Mouse (Mus musculus) CH12.LX (cell line): Measurements from ENCODE around the gene BC030499. TPM values are rescaled to one million over a fixed set of nuclear protein-coding genes. Genes with fewer than 3 reads are reported as not detected.

Experiments used
- DNase-seq: peaks from one replicate; pipeline ENCODE4 v3.0.0-alpha.2; 2013; ENCODE audit errors: extremely low read depth
- H3K27ac ChIP-seq: 2 replicates; pipeline ENCODE4 v1.5.1; 2012; ENCODE audit warnings: low read depth, mild to moderate bottlenecking, control low read depth, moderate library complexity; ENCODE audit not compliant: insufficient read depth
- H3K27me3 ChIP-seq: replicated peaks from 2 replicates; pipeline ENCODE3; 2012; ENCODE audit warnings: inconsistent platforms
- H3K36me3 ChIP-seq, 2 experiments: replicated peaks in 1 of 2; 2 replicates each; pipeline versions ENCODE3 to v1.6.1; 2012; ENCODE audit warnings: inconsistent platforms in 1 of 2, low read length in 1 of 2, mild to moderate bottlenecking in 1 of 2, mixed read lengths in 1 of 2, moderate library complexity in 1 of 2; ENCODE audit not compliant: control insufficient read depth in 1 of 2, insufficient read depth in 1 of 2
- H3K4me1 ChIP-seq, 2 experiments: 2 replicates each; pipeline ENCODE4 v1.6.1; 2012; ENCODE audit warnings: inconsistent platforms in 1 of 2, moderate library complexity in 1 of 2; ENCODE audit not compliant: insufficient read depth in 2 of 2, control insufficient read depth in 1 of 2
- H3K4me2 ChIP-seq: 2 replicates; pipeline ENCODE4 v1.6.1; 2012; ENCODE audit warnings: low read depth, mild to moderate bottlenecking, control low read depth; ENCODE audit not compliant: poor library complexity, insufficient read depth, severe bottlenecking
- H3K4me3 ChIP-seq, 3 experiments: fragments of 150-350 bp in 1 of 3; sonication (generic) in 1 of 3; replicated peaks in 1 of 3; 2 replicates each; pipeline versions ENCODE3 to v1.5.1; 2011 to 2012; ENCODE audit warnings: low read depth in 2 of 3, low read length in 2 of 3, mild to moderate bottlenecking in 2 of 3, moderate library complexity in 2 of 3, control low read depth in 1 of 3, improper control_type of control experiment in 1 of 3, inconsistent platforms in 1 of 3, mixed read lengths in 1 of 3; ENCODE audit not compliant: poor library complexity in 1 of 3
- H3K79me2 ChIP-seq: replicated peaks from 2 replicates; pipeline ENCODE4 v1.6.1; 2012; ENCODE audit warnings: mild to moderate bottlenecking, moderate library complexity; ENCODE audit not compliant: control insufficient read depth, poor library complexity, insufficient read depth, severe bottlenecking; ENCODE audit errors: extremely low read depth
- H3K9ac ChIP-seq: 2 replicates; pipeline ENCODE4 v1.6.1; 2012; ENCODE audit warnings: low read depth, mild to moderate bottlenecking, control low read depth, moderate library complexity; ENCODE audit not compliant: insufficient read depth
- H3K9me3 ChIP-seq: replicated peaks from 2 replicates; pipeline ENCODE3; 2012; ENCODE audit warnings: low read length, inconsistent platforms, mixed read lengths
- CHD1 ChIP-seq: IDR thresholded peaks from 2 replicates; pipeline ENCODE4 v1.6.1; 2012; ENCODE audit warnings: low read depth, low read length, improper control_type of control experiment, inconsistent platforms
- E2F4 ChIP-seq: IDR thresholded peaks from 2 replicates; pipeline ENCODE4 v1.6.1; 2011; ENCODE audit warnings: low read depth, low read length, improper control_type of control experiment; ENCODE audit not compliant: insufficient replicate concordance
- ELF1 ChIP-seq: IDR thresholded peaks from 2 replicates; pipeline ENCODE4 v1.6.1; 2014; ENCODE audit warnings: low read depth, mild to moderate bottlenecking, inconsistent platforms, low read length, improper control_type of control experiment
- EP300 ChIP-seq: IDR thresholded peaks from 2 replicates; pipeline ENCODE4 v1.6.1; 2011; ENCODE audit warnings: low read length, improper control_type of control experiment
- GABPA ChIP-seq: IDR thresholded peaks from 2 replicates; pipeline ENCODE4 v1.6.1; 2012; ENCODE audit warnings: low read depth, low read length, improper control_type of control experiment, inconsistent platforms; ENCODE audit not compliant: insufficient replicate concordance
- IRF4 ChIP-seq: IDR thresholded peaks from 2 replicates; pipeline ENCODE4 v1.6.1; 2014; ENCODE audit warnings: low read depth, mild to moderate bottlenecking, inconsistent platforms, low read length, improper control_type of control experiment
- JUN ChIP-seq: IDR thresholded peaks from 2 replicates; pipeline ENCODE4 v1.6.1; 2011; ENCODE audit warnings: low read depth, mild to moderate bottlenecking, low read length, improper control_type of control experiment, moderate library complexity; ENCODE audit not compliant: insufficient read depth
- JUND ChIP-seq: conservative IDR thresholded peaks from 2 replicates; pipeline ENCODE4 v1.6.1; 2011; ENCODE audit warnings: low read depth, low read length, improper control_type of control experiment
- MAZ ChIP-seq: IDR thresholded peaks from 2 replicates; pipeline ENCODE4 v1.6.1; 2012; ENCODE audit warnings: low read depth, mild to moderate bottlenecking, inconsistent platforms, low read length, improper control_type of control experiment, moderate library complexity
- MEF2A ChIP-seq: IDR thresholded peaks from 2 replicates; pipeline ENCODE4 v1.6.1; 2014; ENCODE audit warnings: low read depth, mild to moderate bottlenecking, inconsistent platforms, low read length, improper control_type of control experiment, borderline replicate concordance
- MXI1 ChIP-seq: IDR thresholded peaks from 2 replicates; pipeline ENCODE4 v1.6.1; 2011; ENCODE audit warnings: mild to moderate bottlenecking, low read depth, low read length, improper control_type of control experiment
- NELFE ChIP-seq: IDR thresholded peaks from 2 replicates; pipeline ENCODE4 v1.6.1; 2011; ENCODE audit warnings: low read depth, low read length, improper control_type of control experiment
- NRF1 ChIP-seq: IDR thresholded peaks from 2 replicates; pipeline ENCODE4 v1.6.1; 2014; ENCODE audit warnings: low read depth, mild to moderate bottlenecking, inconsistent platforms, low read length, improper control_type of control experiment, moderate library complexity
- POLR2AphosphoS2 ChIP-seq: IDR thresholded peaks from 2 replicates; pipeline ENCODE4 v1.6.1; 2011; ENCODE audit warnings: low read depth, low read length, improper control_type of control experiment
- SIN3A ChIP-seq: IDR thresholded peaks from 2 replicates; pipeline ENCODE4 v1.6.1; 2012; ENCODE audit warnings: low read length, improper control_type of control experiment, inconsistent platforms
- TBP ChIP-seq: conservative IDR thresholded peaks from 2 replicates; pipeline ENCODE4 v1.6.1; 2011; ENCODE audit warnings: low read depth, low read length, improper control_type of control experiment
- TCF12 ChIP-seq: IDR thresholded peaks from 2 replicates; pipeline ENCODE4 v1.6.1; 2014; ENCODE audit warnings: low read depth, mild to moderate bottlenecking, inconsistent platforms, low read length, improper control_type of control experiment
- UBTF ChIP-seq: IDR thresholded peaks from 2 replicates; pipeline ENCODE4 v1.6.1; 2012; ENCODE audit warnings: low read depth, mild to moderate bottlenecking, inconsistent platforms, low read length, improper control_type of control experiment, moderate library complexity
- USF2 ChIP-seq: conservative IDR thresholded peaks from 2 replicates; pipeline ENCODE4 v1.6.1; 2011; ENCODE audit warnings: low read depth, low read length, improper control_type of control experiment
- ZC3H11A ChIP-seq: IDR thresholded peaks from 2 replicates; pipeline ENCODE4 v1.6.1; 2012; ENCODE audit warnings: low read depth, mild to moderate bottlenecking, inconsistent platforms, low read length, improper control_type of control experiment
- dilution Hi-C: fragments of 300-500 bp; cut with MboI; formaldehyde crosslinking; loops from 2 replicates; pipeline ENCODE4 v1.14.3; 2020; ENCODE audit warnings: low sequenced_read_pairs; ENCODE audit not compliant: extremely low pct_unique_long_range_greater_than_20kb, extremely low pct_ligation_motif_present
- in situ Hi-C: fragments of 300-500 bp; cut with MboI; formaldehyde crosslinking; loops from 3 replicates; pipeline ENCODE4 v1.14.3; 2019; ENCODE audit warnings: low sequenced_read_pairs, low pct_ligation_motif_present, low pct_unique_long_range_greater_than_20kb, mixed read lengths
- polyA plus RNA-seq: library from polyadenylated mRNA; unstranded; fragments of >175 nt; gene quantifications from 2 replicates; pipeline ENCODE4 v1.2.1, GENCODE M21; 2012; ENCODE audit warnings: low read depth; ENCODE audit not compliant: insufficient read length
- total RNA-seq, 2 experiments: library from RNA; depleted of rRNA; stranded (reverse); fragments of 300-350 nt in 1 of 2; fragments of >200 nt in 1 of 2; gene quantifications; 2 replicates each; pipeline ENCODE4 v1.2.3; 2012 to 2014

Gene BC030499
- total and polyA plus RNA-seq, 3 experiments: 0.81 to 1.3 (median 1.1) TPM

DNA sequence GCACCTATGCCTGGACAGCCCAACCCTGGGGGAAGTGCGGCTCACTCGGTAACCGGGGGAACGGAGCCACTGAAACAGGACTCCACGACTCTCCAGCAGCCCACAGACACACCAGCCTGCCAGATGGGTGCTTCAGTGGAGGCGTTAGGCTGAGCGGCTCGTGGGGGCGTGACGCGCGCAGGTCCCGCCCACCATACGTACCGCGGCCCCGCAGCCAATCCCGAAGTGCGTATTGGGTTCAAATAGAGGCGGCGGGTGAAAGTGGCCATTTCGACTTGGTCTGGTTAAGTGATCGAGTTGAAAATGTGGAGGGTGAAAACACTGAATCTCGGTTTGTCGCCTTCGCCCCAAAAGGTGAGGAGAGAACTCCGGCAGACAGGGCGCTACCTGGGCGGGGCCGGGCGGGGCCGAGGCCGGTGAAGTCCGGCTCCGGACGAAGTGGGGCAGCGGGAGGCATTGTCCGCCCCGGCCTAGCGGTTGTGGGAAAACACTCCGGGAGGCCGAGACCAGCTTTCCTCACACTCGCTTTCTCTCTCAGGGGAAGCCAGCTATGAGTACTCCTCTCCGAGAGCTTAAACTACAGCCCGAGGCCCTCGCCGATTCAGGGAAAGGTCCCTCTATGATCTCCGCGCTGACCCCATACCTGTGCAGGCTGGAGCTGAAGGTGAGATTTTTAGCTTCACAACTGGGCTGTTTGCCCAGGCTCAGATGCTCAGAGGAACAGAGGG, 10.9 kb downstream of the BC030499 start, which contains the start of gene Spag5 (continued):
- TF ChIP-seq CHD1 (peak; percentile 48; the same call in 1 of the 2 replicates), IRF4 (peak; percentile 34; the same call in 1 of the 2 replicates)

- Histone ChIP-seq H3K9me3 (no peaks in the 10 kb centered on the region), H3K27me3 (no peaks in the 10 kb centered on the region), H3K79me2 (peaks cover 33% of the 10 kb centered on the region), H3K4me3 (no peak overlapping the region), H3K27ac (no peak overlapping the region), H3K36me3 (peaks cover 42 to 60% of the 10 kb centered on the region in 2 experiments), H3K4me2 (no peak overlapping the region; the same call in 1 of the 2 replicates), H3K9ac (no peak overlapping the region), H3K4me1 (peaks cover 2 to 53% of the 10 kb centered on the region in 2 experiments; a peak in 3 of 4 replicates)
- in situ Hi-C loops: no loop called here
- dilution Hi-C loops: no loop called here
- DNase-seq: no peak
- TF ChIP-seq MAZ: no peak
- TF ChIP-seq TCF12: no peak
- TF ChIP-seq GABPA: no peak
- TF ChIP-seq TBP: no peak
- TF ChIP-seq IRF4: no peak
- no peak for TF ChIP-seq ZC3H11A
- TF ChIP-seq JUND: no peak
- TF ChIP-seq SIN3A: no peak
- no peak for TF ChIP-seq NRF1
- TF ChIP-seq USF2: no peak
- no peak for TF ChIP-seq MEF2A
- TF ChIP-seq JUN: no peak
- TF ChIP-seq EP300: no peak
- no peak for TF ChIP-seq NELFE
- TF ChIP-seq MXI1: no peak
- TF ChIP-seq E2F4: no peak
- TF ChIP-seq ELF1: no peak
- TF ChIP-seq UBTF: no peak
- no peak for TF ChIP-seq POLR2AphosphoS2
These were observed 14.6 kb downstream of the BC030499 start for GRCm38 (mm10) chr11:78305272-78305671.
